Mouse (Mus musculus) erythroblast, embryonic 14.5 days (primary cell): ENCODE results near the gene Nrp2.

ENCODE experiments used
- GATA1 ChIP-seq: IDR thresholded peaks from 2 replicates; pipeline ENCODE4 v1.6.1; 2012; ENCODE audit warnings: low read length, inconsistent platforms, mixed read lengths
- TAL1 ChIP-seq: IDR thresholded peaks from 3 replicates; pipeline ENCODE4 v1.6.1; 2012; ENCODE audit warnings: low read length, inconsistent platforms, mixed read lengths

GRCm38 (mm10) chr1:62713021-62713676, 10.1 kb downstream of the Nrp2 start:
- TF ChIP-seq GATA1 = no peak
- no peak for TF ChIP-seq TAL1
